Mouse (Mus musculus) heart, embryonic 15.5 days (tissue): ENCODE data around the gene Exph5. TPM values are rescaled to one million over a fixed set of nuclear protein-coding genes. Genes with fewer than 3 reads are reported as not detected.
A peak's percentile ranks its signal among the peaks of the same experiment; 100 is the strongest.

Experiments used
- ATAC-seq: fragments of 200-750 bp; cut with Nextera tagmentation; replicated peaks from 2 replicates; pipeline ENCODE4 v1.8.0; 2017; ENCODE audit warnings: low read depth, moderate TSS enrichment; ENCODE audit not compliant: insufficient number of reproducible peaks, insufficient read depth, low FRiP score
- H3K27ac ChIP-seq: fragments of 300-500 bp; sonication (generic); 2 replicates; pipeline ENCODE4 v1.5.1; 2015; ENCODE audit warnings: mild to moderate bottlenecking, inconsistent platforms
- H3K27me3 ChIP-seq: fragments of 300-500 bp; sonication (generic); 2 replicates; pipeline ENCODE4 v1.6.1; 2015; ENCODE audit warnings: inconsistent platforms
- H3K36me3 ChIP-seq: fragments of 300-500 bp; sonication (generic); 2 replicates; pipeline ENCODE4 v1.6.1; 2015; ENCODE audit warnings: mild to moderate bottlenecking, inconsistent platforms
- H3K4me1 ChIP-seq: fragments of 300-500 bp; sonication (generic); replicated peaks from 2 replicates; pipeline ENCODE4 v1.6.1; 2015; ENCODE audit warnings: inconsistent platforms
- H3K4me2 ChIP-seq: fragments of 300-500 bp; sonication (generic); 2 replicates; pipeline ENCODE4 v1.6.1; 2015; ENCODE audit warnings: inconsistent platforms, mild to moderate bottlenecking, moderate library complexity
- H3K4me3 ChIP-seq: fragments of 300-500 bp; sonication (generic); 2 replicates; pipeline ENCODE4 v1.5.1; 2015; ENCODE audit warnings: mild to moderate bottlenecking, inconsistent platforms
- H3K9ac ChIP-seq: fragments of 300-500 bp; sonication (generic); 2 replicates; pipeline ENCODE4 v1.6.1; 2015; ENCODE audit warnings: mild to moderate bottlenecking, inconsistent platforms
- H3K9me3 ChIP-seq: fragments of 300-500 bp; sonication (generic); replicated peaks from 2 replicates; pipeline ENCODE4 v1.6.1; 2016; ENCODE audit warnings: inconsistent platforms
- WGBS: fragments of 180-500 bp; shearing (Covaris S2); methylation state at CpG from one replicate; pipeline ENCODE4 v1.1.7; 2015; ENCODE audit warnings: mixed read lengths; 5-methylcytosine and 5-hydroxymethylcytosine counted together
- polyA plus RNA-seq: library from polyadenylated mRNA; unstranded; fragments of >200 nt; fragmentation: Nextera tagmentation; extraction: Ambion mirVana; gene quantifications from 2 replicates; pipeline ENCODE4 v1.2.1, GENCODE M21; 2015

The Exph5 gene
- polyA plus RNA-seq, 1 experiment from 2014 or later, result 0.31 TPM

DNA sequence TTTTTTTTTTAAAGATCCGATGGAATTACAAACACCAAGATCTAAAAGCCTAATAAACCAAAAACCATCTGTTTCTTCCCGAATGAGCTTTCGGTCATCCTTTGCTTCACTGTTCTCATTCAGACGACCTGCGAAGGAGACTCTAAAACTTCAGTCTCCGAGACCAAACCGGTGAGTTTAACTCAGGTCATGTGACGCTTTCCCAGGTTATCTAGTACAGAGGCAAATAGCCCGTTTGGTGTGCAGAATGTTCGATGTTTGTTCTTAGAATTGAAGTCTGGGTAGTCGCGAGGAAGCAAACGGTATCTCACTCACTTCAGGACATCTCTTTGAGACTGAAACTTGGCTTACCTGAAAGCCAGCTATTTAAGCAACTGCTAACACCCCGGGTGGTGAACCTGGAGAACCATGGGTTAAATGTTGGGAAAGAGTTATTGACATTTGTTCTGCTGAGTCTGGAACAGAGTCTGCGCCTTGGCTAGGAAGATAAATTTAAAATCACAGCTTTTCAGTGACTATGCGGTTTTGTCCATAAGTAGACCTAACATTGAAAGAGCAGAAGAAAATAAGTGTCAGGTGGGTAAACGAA, 39.0 kb downstream of the Exph5 start:
- WGBS, result 38% methylated on average over 17 of the region's 17 CpGs
- Histone ChIP-seq H3K27me3 (0 out of 2 replicates have a peak, but pooled peaks cover 3% of the 10 kb centered on the region), H3K36me3 (no peaks in the 10 kb centered on the region), H3K4me2 (peak overlapping the region; percentile 78), H3K4me1 (no peaks in the 10 kb centered on the region), H3K27ac (no peak overlapping the region), H3K4me3 (peak overlapping the region; percentile 52), H3K9me3 (no peaks in the 10 kb centered on the region), H3K9ac (no peak overlapping the region)
- no peak for ATAC-seq

DNA sequence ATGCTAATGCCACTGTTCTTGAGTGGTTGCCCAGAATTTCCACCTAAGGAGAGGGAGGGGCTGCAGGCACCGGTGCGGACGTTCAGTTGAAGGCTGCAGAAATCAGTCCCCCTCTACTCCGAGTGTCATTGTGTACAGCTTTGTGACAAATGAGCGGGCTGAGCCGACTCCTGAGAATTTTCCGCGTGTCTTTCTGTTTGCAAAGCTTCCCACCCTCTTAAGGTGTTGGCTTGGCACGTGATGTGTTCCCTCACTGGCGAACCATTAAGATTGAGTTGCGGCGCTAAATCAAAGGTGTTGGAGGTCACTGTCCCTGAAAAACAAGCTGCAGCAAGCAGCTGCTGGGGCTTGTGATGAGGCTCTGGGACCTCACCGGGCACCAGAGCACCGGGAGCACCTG, 39.5 kb downstream of the Exph5 start:
- Histone ChIP-seq H3K27me3 (0 out of 2 replicates have a peak, but pooled peaks cover 3% of the 10 kb centered on the region), H3K36me3 (no peaks in the 10 kb centered on the region), H3K4me2 (peak overlapping the region; percentile 78), H3K4me1 (no peaks in the 10 kb centered on the region), H3K9ac (peak overlapping the region; percentile 14; the same call in 1 of the 2 replicates), H3K9me3 (no peaks in the 10 kb centered on the region), H3K27ac (no peak overlapping the region), H3K4me3 (peak overlapping the region; percentile 52)
- ATAC-seq, result no peak
- 2% methylated on average over 14 of the region's 14 CpGs for WGBS

DNA sequence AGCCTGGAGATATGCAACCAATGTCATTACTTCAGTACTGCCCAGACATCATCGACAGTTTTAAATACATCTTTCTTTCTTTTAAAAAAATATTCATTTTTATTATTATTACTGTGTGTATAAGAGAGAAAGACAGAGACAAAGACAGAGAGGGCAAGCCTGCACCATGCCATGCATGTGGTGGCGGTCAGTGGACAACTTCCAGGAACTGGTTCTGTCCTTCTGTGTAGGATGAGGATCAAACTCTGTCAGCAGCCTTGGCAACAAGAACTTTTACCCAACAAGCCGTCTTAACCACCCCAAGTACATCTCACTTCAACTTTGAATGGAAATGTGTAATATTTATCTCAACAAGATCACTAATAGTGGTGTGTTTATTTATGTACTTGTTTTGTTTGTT, 40.5 kb downstream of the Exph5 start:
- no peaks in the 10 kb centered on the region for H3K4me1 ChIP-seq
- H3K36me3 ChIP-seq, result no peaks in the 10 kb centered on the region
- no peak overlapping the region for H3K27ac ChIP-seq
- no peaks in the 10 kb centered on the region for H3K9me3 ChIP-seq
- 0 out of 2 replicates have a peak, but pooled peaks cover 3% of the 10 kb centered on the region for H3K27me3 ChIP-seq
- ATAC-seq, result no peak
- 78% methylated on average over 3 of the region's 3 CpGs for WGBS
- H3K4me3 ChIP-seq, result peak overlapping the region; percentile 52; the same call in 1 of the 2 replicates
- H3K9ac ChIP-seq, result no peak overlapping the region
- peak overlapping the region; percentile 78 for H3K4me2 ChIP-seq

DNA sequence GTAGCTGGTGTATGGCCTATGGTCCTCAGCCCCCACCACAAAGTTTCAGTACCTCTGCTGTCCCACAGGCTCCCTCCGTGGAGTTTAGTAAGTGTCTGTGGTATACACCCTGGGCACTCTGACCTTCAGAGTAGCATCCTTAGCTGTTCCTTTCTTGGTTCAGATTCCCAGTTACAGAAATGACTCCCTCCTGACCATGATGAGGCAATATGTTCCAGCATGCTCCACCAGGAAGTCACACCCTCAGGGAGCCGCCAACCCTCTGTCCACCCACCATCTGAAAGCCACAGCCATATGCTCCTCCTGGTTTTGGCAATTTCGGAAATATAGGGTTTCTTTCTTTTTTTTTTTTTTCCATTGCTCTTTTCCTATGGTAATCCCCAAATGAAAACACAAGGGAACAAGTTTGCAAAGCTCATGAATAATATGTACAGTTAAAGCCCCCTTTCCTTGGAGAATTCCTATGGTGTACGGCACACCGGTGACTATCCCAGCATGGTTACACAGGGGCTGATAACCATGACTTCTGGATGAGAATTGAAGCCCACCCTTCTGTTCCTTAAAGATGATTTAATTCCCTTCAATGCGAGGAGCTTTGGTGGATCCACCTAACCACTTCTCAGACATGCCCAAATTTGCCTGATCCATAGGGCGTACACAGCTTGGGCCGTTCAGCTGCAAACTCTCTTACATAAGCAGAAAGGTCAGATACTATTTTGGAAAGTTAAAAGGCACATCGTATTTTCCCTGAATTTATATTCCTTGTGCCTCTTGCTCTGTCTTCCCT, 43.4 kb downstream of the Exph5 start:
- no peak overlapping the region for H3K4me2 ChIP-seq
- WGBS, result 85% methylated on average over 9 of the region's 9 CpGs
- no peak for ATAC-seq

DNA sequence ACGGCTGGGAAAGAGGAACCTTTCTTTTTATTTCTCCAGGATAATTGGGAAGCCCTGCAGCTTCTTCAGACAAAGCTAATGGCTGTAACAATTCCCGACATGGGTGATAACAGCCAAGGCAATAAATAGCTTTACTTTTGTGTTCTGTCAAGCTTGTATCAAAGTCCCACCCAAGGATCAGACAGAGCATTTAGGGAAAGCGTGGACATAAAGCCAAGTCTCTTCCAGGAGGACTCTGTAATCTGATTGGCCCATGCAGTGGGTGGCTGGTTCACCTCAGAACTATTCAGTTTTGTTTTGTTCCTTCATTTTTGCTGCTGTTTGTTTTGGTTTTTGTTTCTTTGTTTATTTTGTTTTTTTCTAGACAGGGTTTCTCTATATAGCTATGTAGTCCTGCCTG, 44.3 kb downstream of the Exph5 start:
- H3K27me3 ChIP-seq, result 0 out of 2 replicates have a peak, but pooled peaks cover 3% of the 10 kb centered on the region
- no peaks in the 10 kb centered on the region for H3K36me3 ChIP-seq
- H3K4me3 ChIP-seq, result no peak overlapping the region
- H3K27ac ChIP-seq, result no peak overlapping the region
- peaks cover 4% of the 10 kb centered on the region; the same call in 1 of the 2 replicates for H3K9me3 ChIP-seq
- 52% methylated on average over 3 of the region's 3 CpGs for WGBS
- no peak overlapping the region for H3K4me2 ChIP-seq
- no peak overlapping the region for H3K9ac ChIP-seq
- ATAC-seq, result no peak
- H3K4me1 ChIP-seq, result no peaks in the 10 kb centered on the region

More for the DNA sequence above, 43.4 kb downstream of the Exph5 start:
- Histone ChIP-seq H3K27me3 (0 out of 2 replicates have a peak, but pooled peaks cover 3% of the 10 kb centered on the region), H3K4me1 (no peaks in the 10 kb centered on the region), H3K9ac (no peak overlapping the region), H3K4me3 (no peak overlapping the region), H3K27ac (no peak overlapping the region), H3K36me3 (no peaks in the 10 kb centered on the region), H3K9me3 (no peaks in the 10 kb centered on the region)

DNA sequence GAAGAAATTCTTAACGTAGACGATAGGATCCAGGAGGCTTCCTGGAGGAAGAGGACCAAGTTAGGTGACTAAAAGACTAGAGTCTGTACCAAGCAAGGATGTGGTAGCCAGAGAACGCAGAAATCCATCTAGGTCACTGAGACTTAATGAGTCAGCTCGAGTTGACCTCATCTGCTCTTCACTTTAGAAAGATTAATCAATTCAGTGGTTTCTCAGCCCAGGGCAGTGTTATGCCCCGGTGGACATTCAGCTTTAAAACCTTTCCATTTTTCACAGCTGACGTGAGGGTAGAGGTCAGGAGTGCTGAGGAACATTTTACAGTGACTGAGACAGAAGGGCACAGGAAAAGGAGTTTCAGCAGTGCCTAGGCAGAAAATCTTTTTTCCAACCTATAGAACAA, 44.9 kb downstream of the Exph5 start:
- H3K36me3 ChIP-seq, result no peaks in the 10 kb centered on the region
- no peak overlapping the region for H3K4me3 ChIP-seq
- no peak overlapping the region for H3K27ac ChIP-seq
- ATAC-seq, result no peak
- H3K4me2 ChIP-seq, result no peak overlapping the region
- H3K9me3 ChIP-seq, result peaks cover 4% of the 10 kb centered on the region; the same call in 1 of the 2 replicates
- 60% methylated on average over 6 of the region's 6 CpGs for WGBS
- H3K9ac ChIP-seq, result no peak overlapping the region
- no peaks in the 10 kb centered on the region for H3K4me1 ChIP-seq
- H3K27me3 ChIP-seq, result 0 out of 2 replicates have a peak, but pooled peaks cover 3% of the 10 kb centered on the region

DNA sequence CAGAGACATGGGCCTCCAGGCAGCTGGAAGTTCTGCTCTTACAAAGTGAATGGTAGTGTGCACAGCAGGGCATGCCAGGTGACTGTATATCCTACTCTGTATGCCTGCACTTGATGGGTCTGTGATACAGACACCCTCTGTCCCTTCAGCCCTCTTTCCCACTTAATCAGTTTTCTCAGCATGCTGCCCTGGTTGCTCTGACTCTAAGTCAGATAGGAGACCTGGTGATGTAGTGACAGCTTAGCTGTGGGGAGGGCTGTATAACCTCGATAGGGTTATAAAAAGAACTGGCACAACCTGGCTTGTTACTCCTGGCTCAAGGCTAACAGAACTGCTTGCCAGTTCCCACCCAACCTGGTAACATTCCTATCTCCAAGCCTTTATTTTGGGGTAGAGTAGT, 47.7 kb downstream of the Exph5 start:
- no peak overlapping the region for H3K27ac ChIP-seq
- H3K4me2 ChIP-seq, result no peak overlapping the region
- WGBS, result 35% methylated on average over 1 of the region's 1 CpGs
- H3K9ac ChIP-seq, result no peak overlapping the region
- no peaks in the 10 kb centered on the region for H3K36me3 ChIP-seq
- H3K4me3 ChIP-seq, result no peak overlapping the region
- peaks cover 4% of the 10 kb centered on the region; the same call in 1 of the 2 replicates for H3K9me3 ChIP-seq
- no peaks in the 10 kb centered on the region for H3K27me3 ChIP-seq
- no peak for ATAC-seq
- no peaks in the 10 kb centered on the region for H3K4me1 ChIP-seq

DNA sequence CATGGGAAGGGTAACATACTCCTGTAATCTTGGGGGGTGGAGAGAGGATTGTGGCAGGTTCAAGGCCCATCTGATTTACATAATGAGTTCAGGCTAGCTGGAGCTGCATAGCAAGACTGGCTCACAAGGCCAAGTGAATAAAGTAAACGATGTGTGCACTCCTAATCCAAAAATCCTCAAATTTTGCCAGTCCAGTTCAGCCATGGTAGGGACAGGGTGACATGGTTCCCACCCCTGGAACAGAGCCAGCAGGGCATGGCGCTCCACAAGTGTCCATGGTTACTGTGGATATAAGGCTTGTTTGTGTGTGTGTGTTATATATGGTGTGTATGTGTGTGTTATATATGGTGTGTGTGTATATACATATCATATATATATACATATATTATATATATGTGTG, 48.9 kb downstream of the Exph5 start:
- 79% methylated on average over 2 of the region's 2 CpGs for WGBS
- ATAC-seq, result no peak

DNA sequence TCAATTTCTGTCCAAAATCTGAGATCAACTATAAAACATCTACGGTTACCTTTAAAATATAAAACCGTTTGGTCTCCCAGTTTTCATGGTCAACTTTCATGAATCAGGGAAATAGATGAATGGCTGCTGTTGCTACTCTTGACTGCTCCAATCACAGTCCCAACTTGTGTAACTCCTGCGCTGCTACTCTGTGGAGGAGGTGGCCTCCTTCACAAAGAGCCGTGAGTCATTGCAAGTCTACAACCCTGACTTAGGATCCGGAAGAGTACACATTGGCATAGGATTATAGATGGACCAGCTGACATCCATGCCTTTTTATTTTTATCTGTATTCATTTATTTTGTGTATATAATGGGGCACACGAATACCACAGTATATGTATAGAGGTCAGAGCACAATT, 50.4 kb downstream of the Exph5 start:
- 82% methylated on average over 6 of the region's 6 CpGs for WGBS
- Histone ChIP-seq H3K36me3 (no peaks in the 10 kb centered on the region), H3K9me3 (peaks cover 4% of the 10 kb centered on the region; the same call in 1 of the 2 replicates), H3K4me1 (no peaks in the 10 kb centered on the region), H3K4me3 (no peak overlapping the region), H3K4me2 (no peak overlapping the region), H3K27ac (no peak overlapping the region), H3K27me3 (no peaks in the 10 kb centered on the region), H3K9ac (no peak overlapping the region)
- no peak for ATAC-seq

More for the DNA sequence above, 48.9 kb downstream of the Exph5 start:
- no peaks in the 10 kb centered on the region for H3K4me1 ChIP-seq
- H3K9me3 ChIP-seq, result peaks cover 4% of the 10 kb centered on the region; the same call in 1 of the 2 replicates
- H3K4me2 ChIP-seq, result no peak overlapping the region
- H3K36me3 ChIP-seq, result no peaks in the 10 kb centered on the region
- no peak overlapping the region for H3K4me3 ChIP-seq
- H3K9ac ChIP-seq, result no peak overlapping the region
- no peak overlapping the region for H3K27ac ChIP-seq
- no peaks in the 10 kb centered on the region for H3K27me3 ChIP-seq

DNA sequence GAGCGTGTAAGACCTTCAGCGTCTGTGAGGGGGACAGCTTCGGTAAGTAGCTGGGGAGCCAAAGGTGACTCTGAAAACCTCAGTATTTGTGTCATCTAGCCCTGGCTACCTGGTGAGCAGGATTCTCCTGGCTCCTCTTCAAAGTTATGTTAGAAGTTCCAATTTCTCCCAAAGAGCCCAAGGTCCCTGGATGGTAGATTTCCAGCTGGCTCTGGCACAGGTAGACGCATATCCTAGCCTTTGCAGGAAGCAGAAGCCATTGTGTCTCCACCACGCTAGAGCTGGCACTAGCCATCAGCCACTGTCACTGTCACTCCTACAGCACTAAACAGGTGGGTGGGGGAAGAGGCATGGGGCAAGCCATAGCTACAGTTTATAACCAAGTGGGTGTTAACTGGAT, 51.7 kb downstream of the Exph5 start:
- peaks cover 4% of the 10 kb centered on the region; the same call in 1 of the 2 replicates for H3K9me3 ChIP-seq
- no peak overlapping the region for H3K9ac ChIP-seq
- H3K27ac ChIP-seq, result no peak overlapping the region
- WGBS, result 79% methylated on average over 5 of the region's 5 CpGs
- H3K4me3 ChIP-seq, result no peak overlapping the region
- no peaks in the 10 kb centered on the region for H3K4me1 ChIP-seq
- no peaks in the 10 kb centered on the region for H3K36me3 ChIP-seq
- no peak overlapping the region for H3K4me2 ChIP-seq
- ATAC-seq, result no peak
- no peaks in the 10 kb centered on the region for H3K27me3 ChIP-seq

DNA sequence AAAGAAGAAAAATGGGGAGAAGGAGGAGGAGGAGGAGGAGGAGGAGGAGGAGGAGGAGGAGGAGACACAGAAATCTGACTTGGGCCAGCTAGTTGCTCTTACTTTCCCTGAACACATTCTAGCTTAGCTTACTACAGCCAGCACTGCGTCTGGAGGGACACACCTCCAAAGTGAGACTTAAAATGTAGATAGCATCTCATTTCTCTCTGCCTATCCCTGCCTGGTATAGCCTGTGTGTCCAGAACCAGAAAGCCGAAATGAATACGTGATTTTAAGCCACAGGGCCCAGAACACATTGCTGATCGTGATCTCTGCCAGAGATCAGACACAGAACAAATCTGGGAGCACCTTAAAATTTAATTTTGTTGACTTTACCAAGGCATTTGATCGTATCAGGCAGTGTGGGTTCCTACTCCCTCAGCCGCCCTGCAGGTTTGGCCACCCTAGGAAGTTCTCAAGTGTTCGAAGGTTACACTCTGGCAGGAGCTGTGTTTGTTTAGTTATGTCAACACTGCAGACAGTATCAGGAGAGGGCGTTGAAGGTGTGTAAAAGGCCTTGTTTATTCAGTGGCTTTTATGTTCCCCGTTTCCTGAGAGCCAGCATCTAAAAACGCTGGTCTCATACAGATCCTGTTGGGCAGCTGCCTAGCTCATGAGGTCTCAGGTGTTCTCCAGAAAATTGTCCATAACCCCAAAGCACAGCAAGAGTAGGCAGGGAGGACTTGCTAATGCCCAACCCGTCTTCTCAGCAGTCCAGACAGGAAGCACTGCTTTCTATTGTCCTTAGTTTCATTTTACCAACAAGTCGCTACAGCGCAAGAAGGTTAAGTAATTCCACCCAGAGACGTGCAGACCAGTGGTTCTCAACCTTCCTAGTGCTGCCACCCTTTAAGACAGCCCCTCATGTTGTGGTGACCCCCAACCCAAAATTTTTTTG, 55.0 kb downstream of the Exph5 start:
- no peak overlapping the region for H3K27ac ChIP-seq
- no peak overlapping the region for H3K9ac ChIP-seq
- no peaks in the 10 kb centered on the region for H3K9me3 ChIP-seq
- H3K4me1 ChIP-seq, result no peaks in the 10 kb centered on the region
- no peaks in the 10 kb centered on the region for H3K27me3 ChIP-seq
- 0 out of 2 replicates have a peak overlapping the region, but pooled peaks have one; percentile 0 for H3K4me2 ChIP-seq
- WGBS, result 40% methylated on average over 14 of the region's 14 CpGs
- no peaks in the 10 kb centered on the region for H3K36me3 ChIP-seq
- ATAC-seq, result peak; percentile 58; the same call in 1 of the 2 replicates
- H3K4me3 ChIP-seq, result no peak overlapping the region
